Mouse (Mus musculus) lung, adult 2 months (tissue): Measurements from ENCODE around the gene Fopnl. TPM values are rescaled to one million over a fixed set of nuclear protein-coding genes. Genes with fewer than 3 reads are reported as not detected.

Experiments
- DNase-seq: peaks from one replicate; pipeline ENCODE4 v3.0.0; 2022
- H3K4me1 ChIP-seq: fragments of 200-500 bp; 2 replicates; pipeline ENCODE4 v1.6.1; 2011; ENCODE audit warnings: low read length; ENCODE audit not compliant: control insufficient read depth, insufficient read depth
- H3K4me3 ChIP-seq: fragments of 200-500 bp; replicated peaks from 2 replicates; pipeline ENCODE3; 2011; ENCODE audit warnings: low read depth, mild to moderate bottlenecking, control low read depth, low read length; ENCODE audit errors: extremely low read depth
- CTCF ChIP-seq: fragments of 200-500 bp; IDR thresholded peaks from 2 replicates; pipeline ENCODE4 v1.5.1; 2011; ENCODE audit warnings: mild to moderate bottlenecking, low read length, control low read depth; ENCODE audit not compliant: insufficient read depth
- POLR2A ChIP-seq: fragments of 200-500 bp; IDR thresholded peaks from 2 replicates; pipeline ENCODE4 v1.6.1; 2011; ENCODE audit warnings: low read depth, mild to moderate bottlenecking, control low read depth, low read length, borderline replicate concordance; ENCODE audit errors: extremely low read depth
- WGBS: fragments of 180-500 bp; shearing (Covaris S2); methylation state at CpG from one replicate; pipeline ENCODE4 v1.1.7; 2018; 5-methylcytosine and 5-hydroxymethylcytosine counted together
- polyA plus RNA-seq: library from polyadenylated mRNA; depleted of rRNA; stranded (reverse); fragments of >200 nt; gene quantifications from 2 replicates; pipeline ENCODE4 v1.2.3, GENCODE M21; 2012; rRNA removed

Fopnl gene
- polyA plus RNA-seq, 1 experiment = 33.3 TPM

DNA sequence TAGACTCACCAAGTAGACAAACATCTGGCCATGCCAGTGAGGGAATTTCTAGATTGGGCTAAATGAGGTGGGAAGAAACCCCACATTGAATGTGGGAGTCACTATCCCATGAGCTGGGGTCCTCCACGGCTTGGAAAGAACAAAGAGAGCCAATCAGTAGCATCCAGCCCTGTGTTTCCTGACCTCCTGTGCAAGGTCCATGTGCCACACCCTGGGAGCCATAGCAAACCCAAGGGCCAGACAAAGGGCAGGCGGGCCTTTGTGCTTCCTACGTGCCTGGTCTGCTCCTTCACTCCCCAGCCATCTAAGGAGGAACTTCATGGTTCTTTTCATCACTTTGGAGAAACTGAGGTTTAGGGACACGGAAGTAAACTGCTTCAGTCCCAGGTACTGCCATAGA is 64.3 kb downstream of the Fopnl start:
- Histone ChIP-seq H3K4me3 (no peak overlapping the region), H3K4me1 (no peaks in the 10 kb centered on the region)
- 80% methylated on average over 4 of the region's 4 CpGs for WGBS
- TF ChIP-seq POLR2A (no peak), CTCF (no peak)
- DNase-seq = no peak

DNA sequence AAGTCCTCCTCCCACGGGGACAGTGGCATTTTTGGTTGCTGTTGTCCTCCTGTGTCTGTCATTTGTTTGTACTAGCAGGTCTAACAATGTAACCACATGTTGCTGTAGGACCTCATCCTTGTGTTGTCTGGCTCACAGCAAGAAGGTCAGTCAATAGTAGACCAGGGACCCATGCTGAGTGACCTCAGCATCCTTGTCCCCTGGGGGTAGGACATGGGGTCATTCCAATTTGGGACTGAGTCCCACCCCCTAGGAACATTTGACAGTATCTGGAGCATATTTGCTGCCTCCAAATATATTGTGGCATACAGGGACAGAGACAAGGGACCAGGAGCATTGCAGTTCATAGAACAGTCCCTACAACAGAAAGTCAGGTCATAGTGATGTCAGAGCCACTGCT is 67.3 kb downstream of the Fopnl start:
- no peak overlapping the region for H3K4me3 ChIP-seq
- DNase-seq = no peak
- TF ChIP-seq POLR2A = no peak
- no peak for TF ChIP-seq CTCF
- WGBS = 60% methylated on average over 1 of the region's 1 CpGs
- H3K4me1 ChIP-seq = no peaks in the 10 kb centered on the region

Other genes with a start within 250 kb of the Fopnl start
- gene Nde1, start 154.1 kb downstream of the Fopnl start, polyA plus RNA-seq = 39.1 and 39.3 TPM in 2 replicates
- 12.1 and 15.7 TPM in 2 replicates for gene Marf1, start 154.1 kb downstream of the Fopnl start, polyA plus RNA-seq
- gene Myh11, start 26.0 kb downstream of the Fopnl start, polyA plus RNA-seq = 25.1 and 42.6 TPM in 2 replicates
- 28.7 and 32.8 TPM in 2 replicates for gene Abcc1, start 44.2 kb upstream of the Fopnl start, polyA plus RNA-seq
- 0.05 TPM in 1 of 2 replicates, not detected in the other for gene A630010A05Rik, start 244.9 kb upstream of the Fopnl start, polyA plus RNA-seq